Mouse (Mus musculus): ENCODE measurements around the gene Kitl.

The Kitl gene

GRCm38 (mm10) chr10:100111209-100111608, 95.8 kb downstream of the Kitl start:
- in situ Hi-C loops (cut with MboI; ENCODE audit: low sequenced_read_pairs) = no loop called here

GRCm38 (mm10) chr10:100115570-100115969, 100.1 kb downstream of the Kitl start:
- in situ Hi-C loops (cut with MboI; ENCODE audit: low sequenced_read_pairs) = no loop called here

GRCm38 (mm10) chr10:100124452-100124851, 109.0 kb downstream of the Kitl start:
- in situ Hi-C loops (cut with MboI; ENCODE audit: low sequenced_read_pairs) = no loop called here

DNA sequence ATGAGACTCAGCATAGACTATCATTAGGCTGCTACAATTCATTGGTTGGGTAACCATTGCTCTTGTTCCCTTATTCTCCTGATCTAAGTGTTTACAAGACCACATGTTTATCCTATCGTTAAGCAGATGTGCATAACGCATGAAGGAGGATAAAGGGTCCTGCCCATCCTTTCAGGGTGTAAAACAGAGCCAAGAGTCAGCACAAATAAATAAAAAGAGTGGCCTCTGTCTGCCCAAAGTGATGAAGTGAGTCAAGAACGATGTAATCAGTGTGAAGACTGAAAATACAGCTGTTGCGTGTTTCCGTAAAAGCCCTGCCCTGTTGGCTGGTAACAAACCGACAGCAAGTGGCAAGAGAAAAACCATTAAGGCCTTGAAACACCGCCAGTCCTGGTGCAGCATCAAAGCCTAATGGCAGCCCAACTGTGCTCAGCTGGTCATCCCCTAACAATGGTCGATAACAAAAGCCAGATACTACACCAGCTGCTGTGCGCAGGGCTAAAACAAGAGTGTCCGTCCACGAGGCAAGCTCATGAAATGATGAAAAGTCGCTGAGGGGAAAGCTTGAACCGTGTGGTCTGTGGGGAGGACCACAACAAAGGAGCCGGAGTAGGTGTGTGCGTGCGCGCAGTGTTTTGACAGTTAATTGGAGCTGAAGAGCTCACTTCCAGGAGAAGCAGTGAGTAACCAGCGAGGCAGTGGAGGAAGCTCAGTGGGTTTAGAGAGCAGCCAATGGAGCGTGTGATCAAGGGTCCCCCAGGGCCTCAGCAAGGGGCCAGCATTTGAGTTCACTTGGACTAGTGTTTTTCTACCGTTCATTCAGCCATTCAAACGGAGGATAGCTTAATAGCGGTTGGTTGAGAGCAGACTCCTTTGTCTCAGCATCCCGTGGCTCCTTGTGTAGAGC, 112.7 kb downstream of the Kitl start:
- in situ Hi-C loops (cut with MboI; ENCODE audit: low sequenced_read_pairs) = no loop called here

- in situ Hi-C loops (cut with MboI; ENCODE audit: low sequenced_read_pairs) = no loop called here
Observed at GRCm38 (mm10) chr10:100131657-100132056, 116.2 kb downstream of the Kitl start.

- in situ Hi-C loops (cut with MboI; ENCODE audit: low sequenced_read_pairs) = no loop called here
Observed at GRCm38 (mm10) chr10:100132304-100132703, 116.9 kb downstream of the Kitl start.

GRCm38 (mm10) chr10:100138552-100138951, 123.1 kb downstream of the Kitl start:
- in situ Hi-C loops (cut with MboI; ENCODE audit: low sequenced_read_pairs) = no loop called here

DNA sequence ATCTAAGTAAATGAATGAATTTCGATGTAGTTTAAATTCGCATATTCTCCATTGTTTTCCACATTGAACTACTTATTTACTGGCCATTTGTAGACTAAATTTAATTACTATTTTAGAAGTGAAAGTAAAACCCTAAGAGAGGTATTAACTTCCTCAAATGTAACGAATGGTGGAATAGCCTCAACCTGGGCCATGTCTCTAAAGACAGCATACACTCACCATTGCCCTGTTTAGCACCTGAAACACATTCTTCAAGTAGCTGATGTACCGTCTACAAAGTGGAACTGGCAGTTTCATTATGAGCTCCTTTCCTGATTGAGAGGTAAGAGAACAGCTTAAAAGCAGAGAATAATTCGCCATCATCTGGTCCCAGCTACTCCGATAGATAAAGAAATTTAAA, 132.7 kb downstream of the Kitl start:
- in situ Hi-C loops (cut with MboI; ENCODE audit: low sequenced_read_pairs) = no loop called here
